Mouse (Mus musculus) thymus, adult 2 months (tissue): Measurements from ENCODE around the gene Aida.

ENCODE experiments used
- CTCF ChIP-seq: fragments of 200-500 bp; IDR thresholded peaks from 2 replicates; pipeline ENCODE4 v1.5.1; 2012; ENCODE audit warnings: mild to moderate bottlenecking, control low read depth, low read length, moderate library complexity, borderline replicate concordance; ENCODE audit not compliant: control insufficient read depth, poor library complexity, insufficient read depth; ENCODE audit errors: extremely low read depth
- POLR2A ChIP-seq: fragments of 200-500 bp; IDR thresholded peaks from 2 replicates; pipeline ENCODE4 v1.6.1; 2012; ENCODE audit warnings: mild to moderate bottlenecking, low read length, control low read depth, moderate library complexity; ENCODE audit not compliant: control insufficient read depth, poor library complexity, insufficient read depth; ENCODE audit errors: extremely low read depth

- no peak for TF ChIP-seq CTCF
- TF ChIP-seq POLR2A, result no peak
These were observed 1.1 kb downstream of the Aida start for GRCm38 (mm10) chr1:183297473-183297885.
